Mouse (Mus musculus) heart, postnatal 25 days (tissue): Measurements from ENCODE around the gene St6galnac6. TPM values are rescaled to one million over a fixed set of nuclear protein-coding genes. Genes with fewer than 3 reads are reported as not detected.

Experiments
- DNase-seq: peaks from one replicate; pipeline ENCODE4 v3.0.0; 2022; ENCODE audit warnings: low spot score
- intact Hi-C: fragments of 180-260 bp; cut with DNase I; formaldehyde crosslinking; loops from one replicate; pipeline ENCODE4 v1.15.1; 2025
- microRNA-seq: library from miRNA; unstranded; fragments of <30 nt; microRNA quantifications from one replicate; pipeline ENCODE4 v1.2.0, GENCODE M21; 2022
- total RNA-seq, 2 experiments: library from RNA; stranded (reverse); gene quantifications; 2 replicates each; pipeline ENCODE4 v1.2.3; 2021

The St6galnac6 gene
- total RNA-seq, 2 experiments from 2014 or later, result 104 to 110 TPM

DNA sequence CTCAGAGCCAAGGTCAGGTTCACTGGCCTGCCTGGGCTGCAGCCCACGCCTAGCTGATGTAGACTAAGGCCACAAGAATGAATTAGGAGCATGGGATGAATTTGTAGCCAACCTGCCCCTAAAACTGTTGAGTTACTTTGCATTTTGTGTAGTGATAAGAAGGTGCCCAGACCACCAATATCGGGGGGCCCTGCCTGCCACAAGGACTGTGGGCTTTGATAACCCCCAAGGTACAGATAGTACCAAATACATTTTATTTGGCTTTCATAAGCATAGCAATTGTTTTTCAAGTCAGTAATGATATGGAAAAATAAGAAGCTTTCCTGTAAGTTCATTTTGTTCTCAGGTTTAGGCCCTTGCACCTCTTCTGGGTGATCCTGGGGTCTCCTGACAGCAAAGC, 59.4 kb downstream of the St6galnac6 start:
- no peak for DNase-seq
- intact Hi-C loops, result no loop called here

DNA sequence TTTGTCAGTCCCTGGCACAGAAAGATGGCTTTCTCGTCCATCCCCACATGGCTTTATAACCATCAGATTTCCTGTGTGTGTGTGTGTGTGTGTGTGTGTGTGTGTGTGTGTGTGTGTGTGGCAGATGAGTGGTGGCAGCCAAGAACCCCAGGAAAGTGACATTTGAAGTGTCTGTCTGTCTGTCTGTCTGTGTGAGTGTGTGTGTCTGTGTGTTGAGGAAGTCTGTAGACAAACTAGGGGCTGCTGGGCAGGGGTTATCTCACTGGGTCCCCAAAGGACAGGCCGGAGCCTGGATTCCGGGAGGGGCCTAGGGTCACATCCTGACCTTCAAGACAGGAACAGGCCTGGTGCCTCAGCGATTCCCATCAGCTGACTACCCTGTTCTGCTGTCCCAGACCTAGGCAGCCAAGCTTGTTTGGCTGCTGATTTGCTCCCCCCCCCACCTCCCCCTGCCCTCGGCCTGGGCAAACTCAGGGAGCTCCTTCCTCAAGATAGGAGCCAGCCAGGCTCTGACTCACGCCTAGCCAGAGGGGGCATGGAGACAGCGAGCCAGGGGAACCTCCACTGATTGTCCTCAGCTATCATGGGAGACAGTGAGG, 62.1 kb downstream of the St6galnac6 start:
- DNase-seq, result peak; percentile 61
- intact Hi-C loops, result loop anchor here (2.0 kb wide), 1 partner anchor 27 kb away; no protein-coding TSS in a partner anchor

DNA sequence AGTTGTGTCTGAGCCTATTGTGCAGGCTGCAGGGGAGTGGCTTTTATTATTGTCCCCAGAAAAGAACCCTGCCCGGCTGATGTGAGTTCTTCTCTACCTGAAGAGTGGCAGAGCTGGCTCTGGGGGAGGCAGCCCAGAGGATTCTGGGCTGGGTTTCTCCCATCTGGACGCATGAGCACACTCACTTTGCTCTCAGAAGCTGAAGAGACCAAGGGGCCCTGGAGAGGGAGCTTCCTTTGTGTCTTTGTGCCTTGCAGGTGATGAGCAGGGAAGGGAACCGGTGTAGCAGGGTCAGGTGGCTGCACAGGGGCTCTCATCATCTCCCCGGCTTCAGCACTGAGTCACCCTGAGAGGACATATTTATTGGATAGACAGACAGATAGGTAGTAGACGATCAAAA, 62.8 kb downstream of the St6galnac6 start:
- intact Hi-C loops, result no loop called here
- DNase-seq, result no peak

- intact Hi-C loops, result no loop called here
- DNase-seq, result no peak
These were observed 65.8 kb downstream of the St6galnac6 start for GRCm38 (mm10) chr2:32665345-32665744.

DNA sequence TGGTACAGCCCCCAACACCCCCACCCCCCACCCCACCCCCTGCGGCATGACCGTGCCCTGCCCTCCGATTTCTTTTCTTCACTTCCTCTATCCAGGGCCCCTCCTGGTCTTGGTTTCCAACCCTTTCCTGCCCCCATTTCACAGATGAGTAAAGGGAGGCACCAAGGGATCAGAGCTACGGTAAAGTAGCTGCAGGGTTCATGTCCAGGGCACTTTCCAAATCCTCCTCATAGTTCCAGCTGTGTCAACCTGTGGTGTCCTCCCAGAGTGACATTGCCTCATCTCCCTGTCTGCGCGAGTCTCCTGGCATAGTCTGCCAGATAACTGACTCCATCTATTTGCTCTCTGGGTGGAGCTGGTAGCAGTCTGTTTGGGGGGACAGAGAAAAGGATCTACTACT, 66.3 kb downstream of the St6galnac6 start:
- intact Hi-C loops, result no loop called here

GRCm38 (mm10) chr2:32667775-32668174, 68.3 kb downstream of the St6galnac6 start:
- DNase-seq, result no peak
- intact Hi-C loops, result no loop called here

More for the DNA sequence above, 66.3 kb downstream of the St6galnac6 start:
- no peak for DNase-seq

DNA sequence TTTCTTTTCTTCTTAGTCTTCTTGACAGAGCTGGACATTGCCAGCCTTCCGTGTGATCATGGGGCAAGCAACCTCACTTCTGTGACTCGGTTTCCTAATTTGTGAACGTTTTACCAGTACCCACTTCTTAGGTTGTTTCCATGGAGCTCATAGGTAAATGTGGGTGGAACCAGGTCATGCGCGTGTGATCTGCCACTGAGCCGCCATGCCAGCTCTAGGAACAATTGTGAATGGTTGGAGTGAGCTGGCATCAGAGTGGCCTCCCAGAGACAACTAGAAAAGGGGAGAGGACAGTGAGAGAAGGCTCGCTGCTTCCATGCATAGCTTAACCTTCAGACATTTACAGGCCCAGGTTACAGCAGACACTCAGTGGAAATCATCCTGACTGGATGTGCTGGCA, 68.7 kb downstream of the St6galnac6 start:
- intact Hi-C loops, result no loop called here

GRCm38 (mm10) chr2:32669876-32670275, 70.4 kb downstream of the St6galnac6 start:
- intact Hi-C loops, result no loop called here

More for the DNA sequence above, 68.7 kb downstream of the St6galnac6 start:
- no peak for DNase-seq

More at GRCm38 (mm10) chr2:32669876-32670275, 70.4 kb downstream of the St6galnac6 start:
- DNase-seq, result no peak

Small RNA genes lying within 50 kb of the gene (microRNA-seq; reads per million reads assigned to microRNA genes)
- gene Mir1954, result not detected

Other genes starting within 250 kb of the St6galnac6 start
- gene Ciz1, start 247.4 kb upstream of the St6galnac6 start, total RNA-seq, result 10 to 100 TPM; 25.6 to 32.2 TPM
- gene Dnm1, start 246.4 kb upstream of the St6galnac6 start, total RNA-seq, result 1 to 10 TPM; 5.0 to 5.2 TPM
- gene 1110008P14Rik, start 217.8 kb upstream of the St6galnac6 start, total RNA-seq, result 10 to 100 TPM; 47.7 to 49.6 TPM
- 1 to 10 TPM; 3.1 to 3.6 TPM for gene Lcn2, start 211.5 kb upstream of the St6galnac6 start, total RNA-seq
- 10 to 100 TPM; 78.1 to 81.2 TPM for gene Ptges2, start 203.8 kb upstream of the St6galnac6 start, total RNA-seq
- gene Naif1, start 149.3 kb upstream of the St6galnac6 start, total RNA-seq, result 1 to 10 TPM; 3.4 to 4.2 TPM
- 1 to 10 TPM; 5.6 to 7.5 TPM for gene Slc25a25, start 148.3 kb upstream of the St6galnac6 start, total RNA-seq
- gene Fam102a, start 64.4 kb upstream of the St6galnac6 start, total RNA-seq, result 1 to 10 TPM; 7.8 to 9.2 TPM
- gene Dpm2, start 28.9 kb upstream of the St6galnac6 start, total RNA-seq, result 10 to 100 TPM; 18.6 to 23.3 TPM
- not detected for gene Pip5kl1, start 24.9 kb upstream of the St6galnac6 start, total RNA-seq
- not detected for gene 9430097D07Rik, start 24.0 kb upstream of the St6galnac6 start, total RNA-seq
- gene St6galnac4, start 12.6 kb upstream of the St6galnac6 start, total RNA-seq, result 10 to 100 TPM; 17.7 to 21.4 TPM
- gene Ak1, start 22.0 kb downstream of the St6galnac6 start, total RNA-seq, result 100 to 1,000 TPM; 733 to 743 TPM
- gene Eng, start 46.9 kb downstream of the St6galnac6 start, total RNA-seq, result 100 to 1,000 TPM; 126 to 140 TPM
- gene Fpgs, start 104.4 kb downstream of the St6galnac6 start, total RNA-seq, result 1 to 10 TPM; 4.2 to 6.0 TPM
- gene Cdk9, start 113.4 kb downstream of the St6galnac6 start, total RNA-seq, result 10 to 100 TPM; 23.4 to 26.4 TPM
- gene Sh2d3c, start 121.3 kb downstream of the St6galnac6 start, total RNA-seq, result 10 to 100 TPM; 20.7 to 25.4 TPM
- not detected for gene 6330409D20Rik, start 141.3 kb downstream of the St6galnac6 start, total RNA-seq
- gene Tor2a, start 157.5 kb downstream of the St6galnac6 start, total RNA-seq, result 1 to 10 TPM; 8.1 to 8.3 TPM
- gene Ttc16, start 175.9 kb downstream of the St6galnac6 start, total RNA-seq, result under 1 TPM; 0.10 to 0.17 TPM
- 1 to 10 TPM; 2.6 to 4.2 TPM for gene Ptrh1, start 176.1 kb downstream of the St6galnac6 start, total RNA-seq
- not detected for gene Cfap157, start 184.7 kb downstream of the St6galnac6 start, total RNA-seq
- 10 to 100 TPM; 11.0 to 11.7 TPM for gene Stxbp1, start 247.5 kb downstream of the St6galnac6 start, total RNA-seq